Mouse (Mus musculus): ENCODE results near the gene Gm17662. TPM values are rescaled to one million over a fixed set of nuclear protein-coding genes. Genes with fewer than 3 reads are reported as not detected.

The Gm17662 gene
- polyA plus RNA-seq (2015; fragmentation: Nextera tagmentation; extraction: Ambion mirVana) = not detected in 2 replicates

DNA sequence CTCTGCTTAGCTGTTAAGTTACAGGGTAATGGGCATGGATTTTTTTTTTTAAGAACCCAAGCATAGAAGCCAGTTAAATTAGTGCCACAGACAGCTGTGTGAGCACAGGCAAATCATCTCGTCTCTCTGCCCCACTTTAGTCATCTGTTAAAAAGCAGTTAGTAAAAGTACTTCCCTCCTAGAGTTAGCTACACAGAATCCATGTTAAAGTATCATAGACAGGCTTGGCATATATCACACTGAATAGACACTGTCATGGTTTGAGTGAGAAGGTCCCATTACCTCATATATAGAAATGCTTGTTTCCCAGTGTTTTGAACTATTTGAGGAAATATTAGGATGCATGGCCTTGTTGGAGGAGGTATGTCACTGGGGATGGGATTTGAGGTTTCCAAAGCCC, at the start of gene Gm17662:
Gm17662 (plus strand) TSS at position 301 of the 400 bp plus-strand sequence.

DNA sequence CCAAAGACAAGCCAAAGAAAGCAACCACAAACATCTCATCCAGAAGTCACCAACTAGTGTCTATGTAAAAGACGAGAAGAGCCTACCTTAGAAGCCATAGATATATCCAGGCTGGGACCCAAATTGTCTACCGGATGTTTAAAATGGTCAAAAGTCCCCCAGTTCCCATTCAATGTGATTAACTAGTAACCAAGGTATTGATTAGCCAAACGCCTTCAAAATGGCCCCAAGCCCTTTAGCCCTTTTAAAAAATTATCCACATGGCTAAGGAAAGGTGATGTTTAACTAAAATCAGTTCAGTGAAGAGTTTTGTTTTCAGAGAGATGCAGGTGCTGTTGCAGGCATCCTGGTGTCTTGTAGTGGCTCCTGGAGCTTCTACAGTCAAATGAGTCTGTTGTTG, 19.2 kb downstream of the Gm17662 start, which contains the start of gene C8a:
C8a (minus strand) TSS at position 76 of the 400 bp plus-strand sequence.

Other genes with a start within 250 kb of the Gm17662 start
- not detected in 2 replicates for gene C8b, start 91.0 kb upstream of the Gm17662 start, polyA plus RNA-seq (2015; fragmentation: Nextera tagmentation; extraction: Ambion mirVana)
- gene C8a, start 19.1 kb downstream of the Gm17662 start, polyA plus RNA-seq (2015; fragmentation: Nextera tagmentation; extraction: Ambion mirVana) = not detected in 2 replicates
- gene Fyb2, start 56.1 kb downstream of the Gm17662 start, polyA plus RNA-seq (2015; fragmentation: Nextera tagmentation; extraction: Ambion mirVana) = 0.10 TPM in 1 of 2 replicates, not detected in the other